Mouse (Mus musculus) lung, adult 2 months (tissue): ENCODE measurements around the gene Rnf39. TPM values are rescaled to one million over a fixed set of nuclear protein-coding genes. Genes with fewer than 3 reads are reported as not detected.
"Not testable (repeated sequence)": the region's sequence is repeated elsewhere in the genome, so short reads cannot be mapped to it uniquely, and the experiment has no call there.

Experiments
- DNase-seq: peaks from one replicate; pipeline ENCODE4 v3.0.0; 2022
- H3K4me1 ChIP-seq: fragments of 200-500 bp; 2 replicates; pipeline ENCODE4 v1.6.1; 2011; ENCODE audit warnings: low read length; ENCODE audit not compliant: control insufficient read depth, insufficient read depth
- H3K4me3 ChIP-seq: fragments of 200-500 bp; replicated peaks from 2 replicates; pipeline ENCODE3; 2011; ENCODE audit warnings: low read depth, mild to moderate bottlenecking, control low read depth, low read length; ENCODE audit errors: extremely low read depth
- CTCF ChIP-seq: fragments of 200-500 bp; IDR thresholded peaks from 2 replicates; pipeline ENCODE4 v1.5.1; 2011; ENCODE audit warnings: mild to moderate bottlenecking, low read length, control low read depth; ENCODE audit not compliant: insufficient read depth
- POLR2A ChIP-seq: fragments of 200-500 bp; IDR thresholded peaks from 2 replicates; pipeline ENCODE4 v1.6.1; 2011; ENCODE audit warnings: low read depth, mild to moderate bottlenecking, control low read depth, low read length, borderline replicate concordance; ENCODE audit errors: extremely low read depth
- WGBS: fragments of 180-500 bp; shearing (Covaris S2); methylation state at CpG from one replicate; pipeline ENCODE4 v1.1.7; 2018; 5-methylcytosine and 5-hydroxymethylcytosine counted together
- polyA plus RNA-seq: library from polyadenylated mRNA; depleted of rRNA; stranded (reverse); fragments of >200 nt; gene quantifications from 2 replicates; pipeline ENCODE4 v1.2.3, GENCODE M21; 2012

The Rnf39 gene
- polyA plus RNA-seq, 1 experiment = 42.1 TPM

DNA sequence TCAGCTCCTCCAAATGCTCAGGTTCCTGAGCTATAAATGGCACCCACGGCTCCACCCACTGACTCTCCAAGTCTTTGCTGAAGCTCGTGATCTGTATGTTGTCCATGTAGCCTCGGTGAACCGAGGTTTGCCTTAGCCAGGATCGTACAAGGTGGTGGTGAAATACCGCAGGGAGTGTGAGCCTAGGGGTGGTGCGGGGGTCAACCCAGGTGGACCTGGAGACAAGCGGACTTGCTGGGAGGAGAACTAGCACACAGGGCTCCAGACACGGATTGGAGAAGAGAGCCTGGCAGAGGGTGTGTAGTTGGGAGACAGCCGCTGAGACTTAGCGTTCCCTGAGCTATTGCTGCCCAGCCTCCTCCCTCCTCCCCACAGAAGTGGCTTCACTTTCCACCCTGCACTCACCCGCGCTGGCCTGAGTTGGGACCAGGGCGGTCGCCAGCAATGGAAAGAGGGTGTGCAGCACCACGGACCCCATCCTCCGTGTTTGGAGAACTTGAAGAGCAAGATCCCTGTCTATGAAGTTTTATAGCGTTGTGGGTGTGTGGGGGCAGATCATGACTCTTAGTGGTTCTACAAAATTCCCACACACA is 38.6 kb downstream of the Rnf39 start, which contains the start of gene 2410137M14Rik:
Gene 2410137M14Rik, minus strand, starts transcription at position 17 of the 593 bp plus-strand sequence.
- DNase-seq = peak; percentile 27
- TF ChIP-seq POLR2A = no peak
- no peak for TF ChIP-seq CTCF
- WGBS = 14% methylated on average over 18 of the region's 18 CpGs
- Histone ChIP-seq H3K4me3 (no peak within 1 kb of the TSS), H3K4me1 (peaks cover 3% of the 10 kb centered on the region)

DNA sequence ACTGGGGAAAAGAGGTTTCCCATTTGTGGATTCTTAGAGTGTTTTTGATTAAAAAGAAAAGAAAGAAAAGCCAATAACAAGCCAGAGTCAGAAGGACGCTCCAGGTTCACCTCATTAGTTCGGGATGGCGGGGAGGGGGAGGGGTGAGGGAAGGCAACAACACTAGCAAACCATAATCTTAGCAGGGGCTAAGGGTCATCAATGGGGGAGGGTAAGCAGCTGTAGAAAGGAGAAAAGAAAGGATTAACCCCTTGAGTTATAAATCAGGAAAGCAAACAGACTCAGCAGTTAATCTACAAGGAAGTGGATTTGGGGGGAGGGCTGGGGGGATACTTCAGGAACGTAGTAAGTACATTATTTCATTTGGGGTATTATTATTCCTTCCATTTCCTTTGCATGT is 39.1 kb downstream of the Rnf39 start:
- no peak for DNase-seq
- TF ChIP-seq POLR2A = no peak
- peaks cover 3% of the 10 kb centered on the region for H3K4me1 ChIP-seq
- 25% methylated on average over 4 of the region's 4 CpGs for WGBS
- no peak overlapping the region for H3K4me3 ChIP-seq

DNA sequence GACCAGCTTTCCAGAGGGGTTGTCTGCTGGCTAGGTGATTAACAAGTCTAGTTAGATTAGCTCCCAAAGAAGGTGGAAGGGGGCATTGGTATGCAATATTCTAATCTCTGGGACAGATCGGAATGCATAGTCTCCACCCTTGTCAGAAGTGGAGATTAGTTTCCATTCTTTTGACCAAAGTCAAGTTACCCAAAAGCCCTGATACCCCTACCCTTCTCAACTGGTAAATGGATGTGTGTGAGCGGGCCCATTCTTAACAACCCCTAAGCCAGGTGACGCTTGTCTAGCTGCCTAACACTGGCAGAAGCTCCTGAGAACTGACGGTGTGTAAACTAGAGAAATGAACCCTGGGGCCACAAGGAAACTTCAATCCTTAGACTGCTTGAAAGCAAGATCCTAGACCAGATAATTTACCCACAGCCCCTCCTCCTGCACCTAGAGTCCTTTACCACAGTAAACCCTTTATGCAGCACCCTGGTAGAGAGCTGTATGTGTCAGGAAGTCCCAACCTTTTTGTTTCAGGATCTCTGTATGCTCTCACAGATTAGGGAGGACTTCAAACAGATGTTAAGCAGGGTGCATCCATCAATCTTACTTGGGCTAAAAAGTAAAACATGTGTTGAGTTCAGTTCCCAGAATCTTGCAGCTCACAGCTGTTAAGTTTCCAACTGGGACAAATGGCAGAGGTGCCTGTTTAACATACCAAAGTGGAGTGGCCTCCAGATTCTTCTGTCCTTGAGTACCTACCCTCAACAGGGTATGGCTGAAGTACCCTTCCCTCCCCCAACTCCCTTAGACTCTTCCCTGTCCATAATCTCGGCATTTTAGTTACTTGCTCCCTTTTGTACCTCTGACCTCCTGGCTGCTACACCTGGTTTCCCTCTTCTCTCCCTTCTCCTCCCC is 39.8 kb downstream of the Rnf39 start:
- WGBS = 43% methylated on average over 5 of the region's 5 CpGs
- DNase-seq = no peak
- peaks cover 3% of the 10 kb centered on the region for H3K4me1 ChIP-seq
- TF ChIP-seq POLR2A (no peak), CTCF (no peak)
- H3K4me3 ChIP-seq = no peak overlapping the region

DNA sequence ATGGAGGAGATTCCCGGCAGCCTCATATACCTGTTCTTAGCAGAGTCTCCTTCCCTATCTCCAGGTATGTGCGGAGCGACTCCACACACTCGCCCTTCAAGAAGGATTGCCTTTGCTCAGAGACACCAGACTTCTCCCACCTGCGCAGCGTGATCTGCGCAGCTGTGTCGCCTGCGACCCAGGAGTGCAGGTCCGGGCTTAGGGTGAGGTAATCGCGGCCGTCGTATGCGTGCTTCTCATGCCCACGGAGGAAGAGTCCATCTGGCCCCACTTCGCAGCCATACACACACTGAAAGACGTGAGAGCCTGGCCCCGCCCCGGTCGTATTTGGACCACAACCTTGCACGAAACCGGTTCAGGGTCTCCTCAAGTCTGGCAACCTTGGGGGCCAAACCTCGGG is 45.8 kb downstream of the Rnf39 start:
- Histone ChIP-seq H3K4me3 (no peak overlapping the region), H3K4me1 (no peaks in the 10 kb centered on the region)
- TF ChIP-seq POLR2A (no peak), CTCF (no peak)
- WGBS = 11% methylated on average over 24 of the region's 24 CpGs
- no peak for DNase-seq

DNA sequence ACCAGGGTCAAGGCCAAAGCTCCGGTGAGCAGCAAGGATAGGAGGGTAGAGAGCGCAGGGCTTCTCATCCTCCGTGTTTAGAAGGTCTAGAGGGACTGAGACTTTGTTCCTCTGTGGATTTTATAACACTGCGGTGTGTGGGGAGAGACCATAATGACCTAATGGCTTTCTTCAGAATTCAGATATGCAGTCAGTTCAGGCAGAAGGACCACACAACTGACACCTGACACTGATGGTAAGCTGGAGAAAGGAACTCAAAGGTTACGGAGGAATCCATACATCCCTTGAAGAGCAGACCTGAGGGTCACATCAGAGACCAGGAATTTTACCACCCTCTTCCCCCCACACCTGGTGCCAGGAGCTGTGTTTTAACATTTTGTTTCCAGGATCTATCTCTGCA is 46.7 kb downstream of the Rnf39 start, which contains the start of gene H2-M5:
Gene H2-M5, minus strand, starts transcription at position 101 of the 400 bp plus-strand sequence.
- 55% methylated on average over 5 of the region's 5 CpGs for whole genome bisulfite sequencing
- no peaks in the 10 kb centered on the region for H3K4me1 ChIP-seq
- TF ChIP-seq POLR2A (no peak), CTCF (no peak)
- no peak for DNase-seq
- H3K4me3 ChIP-seq = no peak within 1 kb of the TSS

DNA sequence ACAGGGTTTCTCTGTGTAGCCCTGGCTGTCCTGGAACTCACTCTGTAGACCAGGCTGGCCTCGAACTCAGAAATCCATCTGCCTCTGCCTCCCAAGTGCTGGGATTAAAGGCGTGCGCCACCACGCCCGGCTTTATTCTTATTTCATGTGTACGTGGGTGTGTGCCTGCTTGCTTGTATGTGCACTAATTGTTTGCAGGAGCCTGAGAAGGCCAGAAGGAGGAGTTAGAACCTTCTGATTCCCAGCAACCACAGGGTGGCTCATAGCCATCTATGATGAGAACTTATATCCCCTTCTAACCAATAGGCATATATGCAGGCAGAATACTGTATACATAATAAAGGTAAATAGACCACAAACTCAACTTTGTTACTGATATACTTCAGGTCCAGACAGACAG is 47.9 kb downstream of the Rnf39 start:
- H3K4me1 ChIP-seq, DNase-seq, H3K4me3 ChIP-seq: not testable (repeated sequence)
- WGBS = 94% methylated on average over 6 of the region's 6 CpGs

DNA sequence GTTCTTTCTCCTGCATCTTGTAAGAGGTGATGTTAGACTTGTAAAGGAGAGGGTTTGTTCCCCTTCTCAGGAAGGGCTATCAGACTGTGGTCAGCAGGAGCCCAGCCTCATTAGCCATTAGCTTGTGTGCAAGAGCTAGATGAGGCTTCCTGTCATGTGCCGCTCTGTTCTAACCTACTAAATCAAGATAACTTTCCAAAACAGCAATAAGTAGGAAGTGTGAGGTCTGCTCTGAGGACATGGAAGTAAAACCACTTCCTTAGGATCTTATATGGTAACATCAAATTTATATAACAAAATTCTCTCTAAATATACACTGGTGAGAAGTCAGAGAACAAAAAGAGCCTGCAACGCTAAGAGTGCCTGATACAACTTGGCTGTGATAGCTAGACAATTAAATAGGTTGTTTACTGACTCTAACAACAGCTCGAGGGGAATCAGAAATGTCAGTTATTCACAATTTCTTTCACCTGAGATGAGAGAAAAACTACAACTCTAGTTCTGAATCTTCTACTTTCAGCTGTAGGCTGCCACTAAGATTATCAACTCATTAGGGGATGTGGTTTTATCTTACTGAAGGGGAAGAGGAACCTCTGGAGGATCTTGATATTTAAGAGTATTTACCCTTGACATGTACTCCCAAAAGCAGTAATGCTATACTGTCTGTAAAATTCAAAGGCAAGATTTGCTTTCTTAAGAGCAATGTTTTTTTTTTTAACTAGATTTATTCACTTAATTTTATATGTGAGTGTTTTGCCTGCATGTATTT is 49.8 kb downstream of the Rnf39 start:
- 45% methylated on average over 3 of the region's 3 CpGs for WGBS
- TF ChIP-seq CTCF = no peak
- H3K4me1 ChIP-seq = no peaks in the 10 kb centered on the region
- H3K4me3 ChIP-seq = no peak overlapping the region
- no peak for DNase-seq

DNA sequence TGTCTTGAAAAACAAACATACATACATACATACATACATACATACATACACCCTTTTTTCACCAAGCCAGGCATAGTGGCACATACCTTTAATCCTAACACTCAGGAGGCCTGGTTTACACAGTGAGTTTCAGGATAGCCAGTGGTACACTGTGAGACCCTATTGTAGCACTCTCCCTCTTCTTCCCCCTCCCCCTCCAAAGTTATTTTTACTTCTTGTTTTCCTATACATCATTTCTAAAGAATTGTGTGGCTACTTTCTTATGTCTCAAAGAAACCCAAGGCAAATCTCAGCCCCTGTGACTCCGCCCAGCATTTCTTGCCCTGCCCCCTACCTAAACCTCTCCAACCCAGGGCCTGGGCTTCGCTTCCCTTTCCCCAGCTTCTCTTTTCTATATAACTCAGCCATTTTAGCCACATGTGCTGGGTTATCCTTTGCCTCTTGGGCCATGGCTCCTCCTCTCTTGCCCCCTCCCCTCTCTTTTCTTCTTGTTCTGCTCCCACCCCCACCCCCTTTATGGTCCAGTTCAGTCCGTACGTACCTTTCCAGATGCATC is 51.1 kb downstream of the Rnf39 start:
- no peaks in the 10 kb centered on the region for H3K4me1 ChIP-seq
- no peak for DNase-seq
- no peak for TF ChIP-seq CTCF
- no peak for TF ChIP-seq POLR2A
- no peak overlapping the region for H3K4me3 ChIP-seq
- 84% methylated on average over 4 of the region's 4 CpGs for WGBS

DNA sequence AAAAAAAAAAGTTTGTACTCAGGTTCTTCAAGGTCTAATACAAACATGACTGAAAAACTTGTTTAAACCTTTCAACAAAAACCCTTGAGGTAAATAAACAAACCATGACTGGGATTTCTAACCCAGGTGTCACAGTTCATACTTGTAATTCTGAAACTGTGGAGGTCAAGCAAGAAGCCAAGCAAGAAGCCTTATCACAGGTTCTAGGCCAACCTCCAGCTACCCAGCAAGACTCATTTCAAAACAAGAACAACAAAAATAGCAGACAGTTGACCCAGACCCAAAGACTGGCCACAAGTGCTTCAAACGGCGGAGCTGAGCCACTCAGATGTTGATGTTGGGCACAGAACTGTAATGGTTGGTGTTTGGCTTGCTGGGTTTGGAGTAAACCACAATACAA is 51.8 kb downstream of the Rnf39 start:
- no peak for DNase-seq
- TF ChIP-seq CTCF = no peak
- no peak for TF ChIP-seq POLR2A
- H3K4me3 ChIP-seq = no peak overlapping the region
- WGBS = 63% methylated on average over 2 of the region's 2 CpGs
- no peaks in the 10 kb centered on the region for H3K4me1 ChIP-seq
